Mouse (Mus musculus) spleen, adult 18-20 months (tissue): Measurements from ENCODE around the gene Tor4a.

Experiments
- DNase-seq, 2 experiments: peaks; one replicate each; pipeline ENCODE4 v3.0.0; 2022; ENCODE audit warnings: mixed read lengths in 2 of 2

Gene Tor4a

DNA sequence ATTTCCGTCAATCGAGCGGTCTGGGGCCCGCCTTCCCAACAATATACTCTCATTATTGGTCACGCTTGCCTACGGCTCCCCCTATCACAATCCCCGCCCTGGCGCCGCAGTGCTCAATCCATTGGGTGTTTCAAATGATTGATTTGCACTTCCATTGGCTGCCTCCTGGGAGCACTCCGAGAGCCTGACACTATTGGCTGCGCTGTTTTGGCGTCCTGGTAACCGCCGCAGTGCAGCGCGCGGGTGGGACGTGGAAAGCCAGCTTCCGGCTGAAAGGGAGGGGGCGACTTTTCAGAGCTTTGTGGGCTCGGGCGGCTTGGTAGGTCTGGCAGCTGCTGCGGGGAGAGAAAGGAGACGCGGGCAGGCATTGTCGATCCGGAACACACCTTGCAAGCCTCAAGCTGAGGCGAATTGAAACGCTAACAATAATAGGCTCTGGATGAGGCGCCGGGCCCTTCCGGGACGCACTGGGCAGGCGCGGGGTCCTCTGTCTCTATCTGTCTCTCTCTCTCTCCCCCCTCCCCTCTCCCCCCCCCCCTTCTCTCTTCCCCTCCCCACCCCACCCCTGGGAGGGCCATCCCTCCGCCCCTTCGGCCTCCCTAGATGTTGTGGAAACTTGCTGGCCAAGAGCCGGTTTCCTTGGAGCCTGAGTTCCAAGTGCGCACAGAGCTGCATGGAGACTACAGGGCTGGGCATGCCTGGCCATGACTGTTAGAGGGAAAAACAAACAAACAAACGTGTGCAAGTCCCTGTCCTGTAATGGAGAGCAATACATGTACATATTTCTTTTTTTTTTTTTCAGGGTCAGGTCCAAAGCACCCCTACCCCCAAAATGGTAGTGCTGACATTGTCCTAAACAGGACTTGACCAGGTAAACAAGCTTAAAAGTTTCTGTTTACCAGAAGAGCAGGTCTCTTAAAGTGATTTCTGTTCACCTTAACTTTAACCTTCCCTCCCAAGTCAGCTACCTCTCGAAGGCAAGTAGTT, 28.4 kb upstream of the Tor4a start:
- DNase-seq, result peak; percentile 89 to 97

DNA sequence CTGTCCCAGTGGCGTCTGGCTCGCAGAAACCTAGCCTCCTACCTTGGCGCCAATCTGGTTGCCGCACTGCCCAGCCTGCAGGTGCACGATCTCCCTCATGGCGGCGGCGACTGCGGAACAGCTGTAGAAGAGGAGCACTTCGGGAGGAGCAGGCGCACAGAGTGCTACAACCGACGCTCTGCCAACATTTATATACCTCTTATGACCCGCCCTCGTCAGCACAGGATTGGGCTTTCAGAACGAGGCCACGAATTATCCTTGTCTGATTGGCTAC, 27.7 kb upstream of the Tor4a start, which contains the start of gene Tubb4b:
Gene Tubb4b, minus strand, starts transcription at position 211 of the 274 bp plus-strand sequence.
- DNase-seq, result no peak

DNA sequence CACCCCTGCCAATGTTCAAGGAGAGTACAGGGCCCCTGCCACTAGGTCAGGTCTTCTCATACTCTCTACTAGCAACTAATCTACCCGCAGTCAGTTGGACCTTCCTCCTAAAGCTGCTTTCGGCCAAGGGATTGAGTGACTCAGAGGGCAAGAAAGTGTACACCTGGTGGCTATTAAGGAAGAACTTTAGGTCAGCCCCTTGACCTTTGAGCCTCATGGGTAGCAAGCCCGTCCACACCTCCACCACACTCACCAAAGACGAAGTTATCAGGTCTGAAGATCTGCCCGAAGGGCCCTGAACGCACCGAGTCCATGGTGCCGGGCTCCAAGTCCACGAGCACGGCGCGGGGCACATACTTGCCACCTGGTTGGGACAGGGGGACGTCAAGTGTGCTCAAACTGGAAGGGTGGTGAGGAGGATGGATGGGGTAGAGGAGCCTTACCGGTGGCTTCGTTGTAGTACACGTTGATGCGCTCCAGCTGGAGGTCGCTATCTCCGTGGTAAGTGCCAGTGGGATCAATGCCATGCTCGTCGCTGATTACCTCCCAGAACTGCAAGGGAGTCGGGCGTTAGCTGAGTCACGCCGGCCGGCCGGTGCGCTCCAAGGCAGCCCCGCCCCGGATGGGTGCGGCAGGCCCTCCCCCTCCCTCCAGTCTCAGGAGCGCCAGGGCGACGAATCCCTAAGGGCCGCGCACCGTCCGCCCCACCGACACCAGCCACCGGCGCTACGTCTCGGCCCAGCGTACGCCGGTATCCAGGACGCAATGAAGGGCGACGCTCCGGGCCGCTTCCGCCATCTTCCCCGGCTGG, 27.2 kb upstream of the Tor4a start:
- peak; percentile 75 to 78 for DNase-seq

DNA sequence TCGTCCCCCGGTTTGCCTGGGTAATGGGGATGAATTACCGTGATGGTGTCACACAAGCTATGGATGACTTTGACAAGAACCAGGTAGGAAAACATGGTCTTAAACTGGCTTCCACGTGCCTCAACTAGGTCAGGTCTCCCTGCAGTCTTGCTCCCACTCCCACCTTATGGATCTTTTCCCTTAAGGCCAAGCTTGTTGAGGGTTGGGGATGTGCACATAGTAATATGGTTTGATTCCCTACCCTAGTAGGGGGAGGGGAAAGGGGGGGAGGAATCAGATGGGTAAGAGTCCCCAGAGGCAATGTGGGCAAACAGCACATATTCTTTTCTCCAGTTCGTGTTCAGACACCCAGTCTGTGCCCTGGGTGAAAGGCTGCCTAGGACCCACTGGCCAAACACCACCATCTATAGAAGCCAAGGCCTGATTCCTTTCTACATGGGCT, 24.7 kb upstream of the Tor4a start:
- no peak for DNase-seq

DNA sequence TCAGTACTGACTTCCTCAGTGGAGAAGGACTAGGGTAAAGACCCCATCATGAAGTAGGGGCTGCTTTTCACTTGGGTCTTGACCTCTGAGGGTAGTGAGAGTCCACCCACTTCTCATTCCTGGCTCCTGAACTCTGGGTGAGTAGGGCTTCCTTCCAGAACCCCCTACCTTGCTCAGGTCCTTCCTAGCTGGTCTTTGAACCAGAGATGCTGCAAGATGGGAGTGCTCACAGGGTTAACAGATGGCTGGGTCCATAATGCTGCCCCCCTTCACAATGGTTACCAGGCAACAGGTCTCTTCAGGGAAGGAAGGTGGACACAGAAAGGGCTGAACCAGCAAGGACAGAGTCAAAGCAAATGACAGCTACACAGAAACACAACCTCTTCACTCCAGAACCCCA, 21.8 kb upstream of the Tor4a start, which contains the start of gene Fam166a:
Gene Fam166a, plus strand, starts transcription at position 301 of the 400 bp plus-strand sequence.
- no peak for DNase-seq

DNA sequence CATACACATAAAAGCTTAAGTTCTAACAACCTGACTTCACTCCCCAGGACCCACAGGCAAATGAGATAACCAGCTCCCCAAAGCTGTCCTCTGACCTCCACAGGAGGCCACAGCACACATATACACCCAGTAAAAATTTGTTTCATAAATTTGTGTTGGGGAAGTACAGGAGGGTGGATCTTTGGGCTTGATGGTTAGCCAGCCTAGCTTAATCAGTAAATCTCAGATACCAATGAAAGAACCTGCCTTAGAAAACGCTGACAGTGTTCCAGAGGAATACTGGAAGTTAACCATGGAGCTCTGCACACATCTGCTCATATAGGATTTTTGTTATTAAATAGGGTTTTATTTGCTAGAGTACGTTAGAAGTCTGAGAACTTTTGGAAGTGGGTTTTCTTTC, 21.0 kb upstream of the Tor4a start:
- DNase-seq, result no peak

DNA sequence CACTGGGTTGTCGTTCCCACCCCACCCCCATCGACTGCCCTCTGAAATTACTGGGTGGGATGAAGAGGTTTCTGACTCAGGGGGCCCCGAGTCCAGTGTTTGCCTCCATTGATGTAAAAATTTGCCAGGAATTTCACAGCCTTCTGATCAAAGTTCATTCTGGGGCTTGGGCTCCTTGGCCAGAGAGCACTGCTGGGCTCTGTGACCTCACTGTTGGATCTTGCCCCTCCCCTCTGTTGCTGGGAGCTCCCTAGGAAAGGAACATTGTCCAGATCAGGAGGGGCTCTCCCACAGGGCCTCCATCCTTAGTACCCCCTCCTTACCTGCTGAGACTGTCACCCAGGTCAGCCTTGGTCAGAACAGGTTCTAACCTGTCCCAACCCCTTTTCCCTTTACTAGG, 17.8 kb upstream of the Tor4a start, which contains the start of gene Stpg3:
Gene Stpg3, minus strand, starts transcription at position 194 of the 400 bp plus-strand sequence.
- no peak for DNase-seq

DNA sequence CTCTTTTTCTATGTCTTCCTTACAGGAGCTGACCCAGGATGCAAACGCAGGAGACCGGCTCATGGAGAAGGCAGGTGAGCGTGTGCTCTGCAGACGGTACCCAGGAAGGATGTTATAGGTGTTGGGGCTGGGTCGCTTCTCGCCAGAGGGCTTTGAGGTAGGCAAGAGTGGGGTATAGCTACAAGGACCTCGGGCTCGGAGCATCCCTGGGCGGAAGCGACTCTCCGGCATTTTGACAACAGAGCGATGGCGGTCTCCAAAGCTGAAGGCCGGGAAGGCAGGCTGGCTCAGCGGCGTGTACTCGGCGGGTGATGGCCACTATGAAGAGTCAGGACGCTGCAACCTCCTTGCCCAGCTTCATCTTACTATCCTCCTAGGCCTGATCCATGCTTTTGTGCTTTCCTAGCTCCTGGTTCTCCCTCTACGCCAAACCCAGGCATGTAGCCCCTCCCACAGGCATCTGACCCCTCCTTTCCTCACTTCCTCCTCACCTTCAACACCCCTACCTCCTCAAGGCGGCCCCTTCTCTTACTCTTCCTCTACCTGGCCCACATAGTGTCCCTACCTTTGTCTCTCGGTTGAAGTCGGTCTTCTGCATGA, 16.7 kb upstream of the Tor4a start:
- DNase-seq, result no peak

DNA sequence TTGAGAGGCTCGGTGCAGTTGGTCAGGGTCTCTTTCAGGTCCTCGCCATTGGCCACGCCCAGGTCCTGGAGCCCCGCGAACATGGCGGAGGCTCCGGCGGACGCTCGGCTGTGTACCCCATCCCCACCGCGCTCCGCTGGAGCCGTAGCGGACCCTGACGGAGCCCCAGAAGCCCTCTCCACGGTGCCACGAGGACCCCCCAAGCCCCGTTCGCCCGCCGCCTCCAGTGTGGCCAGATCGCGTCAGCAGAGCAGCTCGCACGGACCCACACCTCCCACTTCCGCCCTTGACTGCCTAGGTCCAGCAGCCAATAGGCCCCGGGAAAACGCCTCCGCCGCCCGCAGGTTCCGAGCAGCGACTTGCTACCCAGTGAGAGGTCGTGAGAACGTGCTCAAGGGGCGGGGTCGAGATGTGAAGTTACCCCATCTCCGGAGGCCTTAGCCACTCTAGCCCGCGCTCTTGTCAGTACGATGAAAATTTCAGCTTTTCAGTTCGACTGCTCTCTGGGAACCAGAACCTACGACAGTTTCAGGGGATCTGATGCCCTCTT, 14.5 kb upstream of the Tor4a start, which contains the start of gene Nelfb:
Gene Nelfb, minus strand, starts transcription at position 369 of the 550 bp plus-strand sequence.
- DNase-seq, result peak; percentile 86 to 91

DNA sequence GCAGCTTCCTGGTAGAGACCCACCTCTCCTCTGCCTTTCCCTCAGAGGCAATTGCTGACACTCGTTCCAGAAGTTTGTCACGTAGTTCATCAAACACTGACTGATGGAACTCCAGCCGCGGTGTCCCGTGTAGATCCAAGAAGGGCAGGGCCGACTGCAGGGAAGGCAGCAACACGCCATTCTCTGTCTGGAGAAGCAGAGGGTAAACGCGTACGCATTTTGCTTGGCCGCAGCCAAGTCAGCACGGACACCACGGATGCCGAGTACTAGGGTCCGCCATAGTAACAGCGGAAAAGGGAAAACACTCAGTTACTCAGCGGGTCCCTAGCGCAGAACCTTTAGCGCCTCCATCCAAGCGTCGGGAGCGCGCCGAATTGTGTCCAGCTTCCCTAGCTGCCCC, 14.0 kb upstream of the Tor4a start:
- DNase-seq, result no peak

DNA sequence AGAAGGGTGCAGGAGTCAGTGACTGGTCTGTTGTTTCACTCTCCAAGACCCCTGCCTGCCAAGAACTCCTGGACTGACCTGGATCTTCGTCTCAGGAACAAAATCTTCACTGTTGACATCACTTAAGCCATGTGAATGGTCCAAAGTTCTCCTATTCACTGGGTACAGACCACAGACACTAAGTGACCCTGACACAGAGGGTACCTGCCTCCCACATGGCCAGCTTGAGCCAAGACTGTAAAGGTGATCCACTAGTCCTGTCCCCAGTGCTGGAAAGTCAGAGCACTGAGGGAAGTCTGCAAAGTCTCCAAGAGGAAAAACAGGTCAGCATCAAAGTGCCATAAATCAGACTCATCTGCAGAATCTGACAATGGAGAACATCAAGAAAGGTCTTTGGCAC, 10.9 kb upstream of the Tor4a start:
- DNase-seq, result no peak

DNA sequence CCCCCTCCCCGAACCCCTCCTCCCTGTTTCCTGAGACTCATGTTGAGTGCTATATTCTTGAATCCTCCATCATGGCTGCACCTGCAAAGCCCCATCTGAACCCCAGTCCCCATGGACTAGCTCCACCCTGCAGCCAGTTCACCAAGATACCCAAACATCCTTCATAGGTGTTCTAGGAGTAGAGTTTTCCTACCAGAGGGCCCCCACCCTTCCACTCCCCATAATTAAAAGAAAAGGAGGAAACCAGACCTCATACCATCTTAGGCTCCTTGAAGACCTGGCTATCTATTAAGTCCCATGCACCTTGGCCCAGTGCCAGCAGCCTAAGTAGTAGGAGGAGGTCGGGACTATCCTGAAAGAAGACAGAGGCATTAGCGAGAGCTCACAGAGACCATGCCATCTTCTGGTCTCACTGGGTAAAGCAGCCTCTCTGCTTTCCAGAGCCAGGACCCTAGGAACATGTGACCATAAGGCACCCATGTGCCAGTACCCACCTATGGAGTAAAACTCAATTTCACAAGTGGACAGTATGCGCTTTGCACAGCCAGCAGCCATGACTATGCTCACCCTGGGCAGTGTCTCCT, 7.0 kb upstream of the Tor4a start:
- DNase-seq, result no peak

DNA sequence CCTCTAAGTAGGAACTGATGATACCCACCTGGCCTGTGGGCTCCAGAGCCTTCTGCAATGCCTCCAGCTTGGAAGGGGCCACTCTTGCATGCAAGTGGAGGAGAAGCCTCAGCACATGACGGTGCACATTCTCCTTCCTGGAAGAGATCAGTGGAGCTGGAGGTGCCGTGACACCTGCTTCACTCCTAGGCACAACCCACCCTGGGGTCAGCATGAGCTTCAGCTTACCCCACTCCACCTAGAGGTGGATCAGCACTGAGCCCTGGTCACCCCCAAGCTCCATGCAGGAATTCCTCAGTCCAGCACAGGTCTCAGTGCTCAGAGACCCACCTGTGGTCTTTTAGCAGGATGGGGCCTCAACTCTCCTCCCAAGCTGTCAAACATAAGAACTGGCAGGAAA, 3.9 kb upstream of the Tor4a start:
- no peak for DNase-seq

DNA sequence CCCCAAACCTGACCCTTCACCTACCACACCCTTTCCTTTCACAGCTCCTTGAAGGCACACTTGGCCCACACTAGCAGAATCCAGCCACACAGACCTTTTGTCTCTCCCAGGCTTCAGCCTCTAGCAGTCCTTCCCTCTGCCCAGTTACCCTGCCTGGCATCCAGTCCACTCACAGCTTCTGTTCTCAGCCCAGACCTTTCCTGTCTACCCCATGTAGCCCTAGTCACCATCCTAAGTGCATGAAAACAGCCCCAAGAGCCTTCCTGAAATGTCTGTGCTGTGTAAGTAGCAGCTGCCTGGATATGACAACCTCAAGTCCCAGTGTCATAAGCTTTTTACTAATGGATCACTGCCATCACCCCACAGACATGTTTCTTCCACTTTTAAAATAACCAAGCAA, 1.3 kb upstream of the Tor4a start:
- DNase-seq, result no peak

DNA sequence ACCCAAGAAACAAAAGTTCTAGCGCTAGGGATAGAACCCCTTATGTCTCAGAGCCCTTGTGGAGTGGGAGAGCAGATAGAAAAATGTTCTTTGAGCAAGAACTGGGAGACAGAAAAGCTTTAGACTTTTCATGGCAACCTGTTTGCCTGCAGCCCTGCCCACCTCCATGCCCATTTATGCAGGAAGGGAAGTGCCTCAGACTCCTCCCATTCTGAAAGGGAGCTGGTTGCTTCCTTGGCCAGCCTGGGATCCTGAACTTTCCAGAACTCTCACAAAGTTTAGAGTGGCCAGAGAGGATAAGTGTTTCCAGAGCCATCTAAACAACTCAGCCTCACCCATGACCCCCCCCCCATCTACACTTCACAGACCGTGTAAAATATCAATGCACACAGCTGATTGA, 505 bp upstream of the Tor4a start:
- DNase-seq, result peak in 1 of 2 experiments; percentile 21

DNA sequence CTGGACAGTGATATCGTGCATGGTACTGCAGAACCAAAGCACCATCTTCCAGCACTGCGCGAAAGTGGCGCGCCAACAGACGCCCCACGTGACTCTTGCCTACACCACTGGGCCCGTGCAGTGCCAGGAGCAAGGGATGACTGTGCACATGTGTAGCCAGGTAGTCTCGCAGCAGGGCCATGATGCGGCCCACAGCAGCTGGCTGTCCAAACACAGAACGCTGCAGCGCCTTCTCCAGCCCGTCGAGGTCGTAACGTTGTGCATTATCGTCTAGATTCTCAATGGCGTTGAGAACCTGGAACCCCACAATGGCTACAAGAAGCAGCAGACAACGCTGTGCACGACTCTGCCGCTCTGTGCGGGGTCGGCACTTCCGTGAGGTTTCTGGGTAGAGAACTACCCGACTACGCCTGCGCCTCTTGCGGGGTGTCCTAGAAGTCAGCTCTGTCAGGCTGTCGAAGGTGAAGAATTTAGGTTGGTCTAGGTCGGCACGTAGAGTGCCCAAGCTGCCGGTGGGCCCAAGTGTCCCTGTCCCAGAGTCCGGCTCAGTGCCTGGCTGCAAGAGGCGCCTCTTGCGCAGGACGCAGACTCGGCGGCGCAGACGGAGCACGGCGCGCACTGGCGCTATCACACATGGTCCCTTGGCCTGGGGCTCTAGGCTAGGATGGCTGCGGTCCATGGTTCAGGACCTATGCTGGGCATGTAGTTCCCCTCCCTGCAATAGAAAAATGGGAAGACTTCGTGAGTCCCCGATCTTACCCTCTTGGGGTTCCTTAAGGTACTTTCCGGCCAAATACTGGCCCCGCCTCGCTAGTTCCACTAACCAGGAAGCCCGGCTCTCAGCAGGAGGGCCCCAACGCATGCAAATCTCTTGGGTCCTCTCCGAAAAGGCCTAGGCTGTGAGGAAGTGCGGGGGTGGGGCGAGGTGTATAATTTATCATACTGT, 1.2 kb downstream of the Tor4a start:
- peak; percentile 86 to 89 for DNase-seq

DNA sequence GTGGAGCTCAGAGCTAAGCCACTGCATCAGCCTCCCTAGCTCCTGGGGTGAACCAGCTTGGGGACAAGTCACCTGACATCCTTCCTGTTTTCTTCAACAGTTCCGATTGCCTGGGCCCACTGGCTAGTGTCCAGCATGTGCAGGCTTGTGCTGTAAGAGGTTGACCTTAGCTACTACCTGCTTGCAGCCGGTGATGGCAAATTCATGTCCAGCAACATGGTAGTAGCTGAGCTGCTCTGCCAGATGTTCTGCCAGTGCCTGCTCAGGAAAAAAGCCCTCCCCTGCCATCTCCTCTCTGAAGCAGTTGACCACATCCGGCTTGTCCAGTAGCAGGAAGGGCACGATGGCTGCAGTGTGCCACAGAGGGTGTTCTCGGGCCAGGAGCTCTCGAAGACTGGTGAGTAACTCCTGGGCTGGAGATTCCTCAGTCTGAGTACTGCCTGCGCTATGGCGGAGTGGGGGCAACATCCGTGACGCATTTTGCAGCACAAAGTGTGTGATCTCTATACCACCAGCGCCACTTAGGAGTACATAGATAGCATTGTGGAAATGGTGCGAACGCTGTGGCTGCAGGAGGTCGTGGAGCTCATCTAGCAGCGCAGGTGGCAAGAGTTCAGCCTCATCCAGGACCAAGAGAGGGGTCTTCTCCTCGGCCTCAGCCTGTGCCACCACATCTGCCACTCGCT, 2.1 kb downstream of the Tor4a start:
- peak; percentile 43 to 50 for DNase-seq

DNA sequence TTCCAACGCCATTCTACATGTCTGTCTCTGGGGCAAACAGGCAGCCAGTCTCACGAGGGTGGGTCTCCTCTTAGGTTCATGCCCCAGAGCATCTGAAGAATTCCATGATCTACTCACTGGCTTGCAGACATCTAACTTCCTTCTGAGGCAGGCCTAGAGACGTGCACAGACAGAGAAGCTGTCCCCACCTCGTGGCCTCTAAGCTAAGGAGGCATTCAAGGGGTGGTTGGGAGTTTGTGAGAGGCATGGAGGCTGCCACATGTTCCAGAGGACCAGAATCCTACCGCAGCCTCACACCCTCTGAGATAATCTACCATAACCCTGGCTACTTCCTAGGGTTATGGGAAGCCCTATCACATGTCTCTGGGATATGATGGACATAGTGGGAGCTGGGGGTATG, 2.7 kb downstream of the Tor4a start:
- peak in 1 of 2 experiments; percentile 13 for DNase-seq

DNA sequence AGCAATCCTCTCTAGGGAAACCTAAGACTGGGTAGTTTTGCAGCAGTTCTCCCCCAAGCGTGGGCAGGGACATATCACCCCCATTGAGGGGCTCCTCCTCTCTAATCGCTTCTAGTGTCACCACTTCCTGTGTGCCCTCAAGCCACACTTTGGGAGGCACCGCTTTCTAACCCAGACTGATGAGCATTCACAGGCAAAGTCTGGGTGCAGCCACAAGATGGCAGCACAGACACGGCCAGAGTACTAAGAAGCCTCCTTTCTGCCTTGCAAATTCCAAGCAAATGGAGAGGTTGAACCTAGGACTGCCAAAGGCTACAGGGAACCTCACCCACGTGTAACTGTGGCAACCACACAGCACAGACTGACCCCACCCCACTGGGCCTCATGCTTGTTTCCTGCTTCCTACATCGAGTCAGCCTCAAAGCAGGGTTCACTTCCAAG, 3.3 kb downstream of the Tor4a start:
- DNase-seq, result peak; percentile 67 to 78

DNA sequence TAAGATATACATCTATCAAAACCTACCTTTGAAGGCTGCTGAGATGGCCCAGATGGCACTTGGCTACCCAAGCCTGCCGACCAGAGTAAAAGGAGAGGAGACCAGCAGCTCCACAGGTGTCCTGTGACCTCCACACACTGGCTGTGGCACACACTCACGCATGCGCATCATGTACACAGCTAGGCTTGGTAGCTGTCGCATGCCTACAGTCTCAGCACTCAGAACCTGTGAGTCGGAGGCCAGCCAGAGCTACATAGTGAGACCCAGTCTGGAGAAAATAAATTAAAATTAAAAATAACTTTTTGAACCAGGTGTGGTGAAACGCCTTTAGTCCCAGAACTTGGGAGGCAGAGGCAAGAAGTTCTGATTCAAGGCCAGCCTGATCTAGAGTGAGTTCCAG, 8.8 kb downstream of the Tor4a start:
- DNase-seq, result no peak

DNA sequence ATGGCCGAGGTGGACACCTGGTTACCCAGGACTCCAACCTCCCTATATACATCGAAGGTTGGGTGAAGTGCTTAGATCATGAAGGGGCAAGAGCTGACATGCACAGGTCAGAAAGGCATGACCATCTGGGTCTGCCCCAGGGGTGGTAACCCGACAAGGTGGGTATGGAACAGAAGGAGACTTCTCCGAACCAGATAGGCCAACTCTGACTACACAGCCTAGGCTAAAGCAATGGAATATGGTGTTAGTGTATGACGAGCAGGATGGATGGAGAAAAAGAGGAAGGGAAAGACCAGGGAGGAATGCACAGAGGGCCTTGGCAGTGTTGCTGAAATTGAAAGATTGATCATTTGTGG, 10.1 kb downstream of the Tor4a start:
- no peak for DNase-seq
